Mouse (Mus musculus): ENCODE measurements around the gene B4galt7.

DNA sequence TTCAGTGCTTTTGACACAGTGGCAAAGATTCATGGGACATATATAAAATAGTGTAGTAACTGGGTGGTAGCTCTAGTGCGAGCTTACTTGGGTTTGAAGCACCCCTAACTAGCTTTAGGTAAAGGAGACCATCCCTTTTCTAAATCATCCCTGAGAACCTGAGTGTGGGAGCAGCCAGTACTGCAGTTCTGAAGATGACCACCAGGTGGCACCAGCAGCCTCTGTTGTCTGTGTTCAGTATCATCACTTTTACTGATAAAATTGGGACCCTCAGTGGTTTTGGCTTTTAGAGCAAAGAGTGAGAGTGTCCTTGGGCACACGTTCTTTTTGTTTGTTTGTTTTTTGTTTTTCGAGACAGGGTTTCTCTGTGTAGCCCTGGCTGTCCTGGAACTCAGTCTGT lies 1.9 kb downstream of the B4galt7 start:
- TF ChIP-seq CTCF (IDR thresholded peaks at IDR 0.05; ENCODE audit: low read depth): peak; percentile 87
- TF ChIP-seq EP300 (IDR thresholded peaks at IDR 0.05; ENCODE audit: low read depth): no peak

Measured in heart, postnatal 0 days (tissue).